Mouse (Mus musculus): ENCODE measurements at regions not wholly inside any gene's neighbourhood (a gene's known extent, or its start where the extent isn't known, plus 50 kb on each side); places are given as distances from the start of the nearest gene placed in this dataset.

DNA sequence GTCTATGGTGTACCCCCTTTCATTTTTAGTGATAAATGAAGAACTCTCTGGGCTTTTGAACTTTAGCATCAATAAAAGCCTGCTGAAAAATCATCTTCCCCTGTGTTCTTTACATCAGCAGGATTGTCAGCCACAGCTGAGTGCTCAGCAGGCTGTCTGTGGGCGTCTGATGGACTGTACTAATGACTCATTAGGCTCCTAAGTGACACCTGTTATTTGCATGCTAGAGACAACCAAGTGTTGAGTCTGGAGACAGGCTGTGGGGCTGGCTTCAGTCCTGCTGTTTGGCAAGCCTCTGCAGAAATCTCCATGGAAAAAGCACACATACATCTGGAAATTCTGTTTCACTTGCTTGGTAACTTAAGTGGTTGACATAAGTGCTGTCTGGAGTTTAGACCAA, 117.8 kb upstream of the Pcdh15 start:
- TF ChIP-seq CTCF (IDR thresholded peaks at IDR 0.05; ENCODE audit: low read depth), result no peak
- TF ChIP-seq EP300 (optimal IDR thresholded peaks at IDR 0.05), result no peak
